Mouse (Mus musculus): Measurements from ENCODE around the gene Gm20662. TPM values are rescaled to one million over a fixed set of nuclear protein-coding genes. Genes with fewer than 3 reads are reported as not detected.
A peak's percentile ranks its signal among the peaks of the same experiment; 100 is the strongest.

Gm20662 gene
- polyA plus RNA-seq, 1 experiment from 2014 or later = 0.18 TPM

GRCm38 (mm10) chr9:107981684-107982605, 14.2 kb upstream of the Gm20662 start:
- Histone ChIP-seq H3K4me1 (replicated peaks; ENCODE audit: control insufficient read depth, insufficient read depth) (peaks cover 9% of the 10 kb centered on the region), H3K4me2 (replicated peaks; ENCODE audit: low read depth) (peak overlapping the region; percentile 80), H3K36me3 (ENCODE audit: control insufficient read depth, insufficient read depth, low read length) (peaks cover 4% of the 10 kb centered on the region; the same call in 1 of the 2 replicates), H3K27ac (replicated peaks) (peak overlapping the region; percentile 97), H3K9ac (ENCODE audit: low read length) (peak overlapping the region; percentile 48), H3K9me3 (ENCODE audit: control insufficient read depth, low read length) (no peaks in the 10 kb centered on the region), H3K4me3 (ENCODE audit: low read depth, low read length) (peak overlapping the region; percentile 29), H3K27me3 (ENCODE audit: control insufficient read depth, insufficient read depth, low read length) (no peaks in the 10 kb centered on the region)
- 30% methylated on average over 7 of the region's 7 CpGs for WGBS
- DNase-seq (ENCODE audit: low spot score) = peak; percentile 31
- ATAC-seq (ENCODE audit: low FRiP score, low TSS enrichment) = no peak
- TF ChIP-seq CTCF (IDR thresholded peaks at IDR 0.05; ENCODE audit: low read depth) (no peak), EP300 (optimal IDR thresholded peaks at IDR 0.05) (no peak)

GRCm38 (mm10) chr9:107982681-107983346, 13.3 kb upstream of the Gm20662 start, which contains the start of gene Gm20661:
TSS of gene Gm20661 (plus strand) at chr9:107983058.
- peaks cover 4% of the 10 kb centered on the region; the same call in 1 of the 2 replicates for H3K36me3 ChIP-seq (ENCODE audit: control insufficient read depth, insufficient read depth, low read length)
- peak within 1 kb of the TSS; percentile 64 for H3K4me3 ChIP-seq (ENCODE audit: low read depth, low read length)
- no peaks in the 10 kb centered on the region for H3K27me3 ChIP-seq (ENCODE audit: control insufficient read depth, insufficient read depth, low read length)
- peak within 1 kb of the TSS; percentile 80 for H3K4me2 ChIP-seq (replicated peaks; ENCODE audit: low read depth)
- ATAC-seq (ENCODE audit: low FRiP score, low TSS enrichment) (peak; percentile 73; the same call in 1 of the 2 replicates), DNase-seq (ENCODE audit: low spot score) (peak; percentile 72)
- 22% methylated on average over 14 of the region's 14 CpGs for WGBS
- TF ChIP-seq EP300 (optimal IDR thresholded peaks at IDR 0.05) (no peak), CTCF (IDR thresholded peaks at IDR 0.05; ENCODE audit: low read depth) (no peak)
- H3K27ac ChIP-seq (replicated peaks) = peak within 1 kb of the TSS; percentile 97
- H3K9ac ChIP-seq (ENCODE audit: low read length) = peak within 1 kb of the TSS; percentile 74
- H3K9me3 ChIP-seq (ENCODE audit: control insufficient read depth, low read length) = no peaks in the 10 kb centered on the region
- H3K4me1 ChIP-seq (replicated peaks; ENCODE audit: control insufficient read depth, insufficient read depth) = peaks cover 9% of the 10 kb centered on the region

GRCm38 (mm10) chr9:107983421-107983890, 12.7 kb upstream of the Gm20662 start:
- TF ChIP-seq EP300 (optimal IDR thresholded peaks at IDR 0.05) (no peak), CTCF (IDR thresholded peaks at IDR 0.05; ENCODE audit: low read depth) (no peak)
- H3K27ac ChIP-seq (replicated peaks) = peak overlapping the region; percentile 97
- DNase-seq (ENCODE audit: low spot score) (peak; percentile 62), ATAC-seq (ENCODE audit: low FRiP score, low TSS enrichment) (peak; percentile 45; the same call in 1 of the 2 replicates)
- peaks cover 9% of the 10 kb centered on the region for H3K4me1 ChIP-seq (replicated peaks; ENCODE audit: control insufficient read depth, insufficient read depth)
- 26% methylated on average over 4 of the region's 4 CpGs for WGBS
- peaks cover 4% of the 10 kb centered on the region; the same call in 1 of the 2 replicates for H3K36me3 ChIP-seq (ENCODE audit: control insufficient read depth, insufficient read depth, low read length)
- H3K9me3 ChIP-seq (ENCODE audit: control insufficient read depth, low read length) = no peaks in the 10 kb centered on the region
- H3K27me3 ChIP-seq (ENCODE audit: control insufficient read depth, insufficient read depth, low read length) = no peaks in the 10 kb centered on the region
- peak overlapping the region; percentile 80 for H3K4me2 ChIP-seq (replicated peaks; ENCODE audit: low read depth)
- peak overlapping the region; percentile 64 for H3K4me3 ChIP-seq (ENCODE audit: low read depth, low read length)
- peak overlapping the region; percentile 74 for H3K9ac ChIP-seq (ENCODE audit: low read length)

- peaks cover 9% of the 10 kb centered on the region for H3K4me1 ChIP-seq (replicated peaks; ENCODE audit: control insufficient read depth, insufficient read depth)
- 40% methylated on average over 19 of the region's 19 CpGs for WGBS
Measured at GRCm38 (mm10) chr9:107984052-107984753, 11.9 kb upstream of the Gm20662 start.

DNA sequence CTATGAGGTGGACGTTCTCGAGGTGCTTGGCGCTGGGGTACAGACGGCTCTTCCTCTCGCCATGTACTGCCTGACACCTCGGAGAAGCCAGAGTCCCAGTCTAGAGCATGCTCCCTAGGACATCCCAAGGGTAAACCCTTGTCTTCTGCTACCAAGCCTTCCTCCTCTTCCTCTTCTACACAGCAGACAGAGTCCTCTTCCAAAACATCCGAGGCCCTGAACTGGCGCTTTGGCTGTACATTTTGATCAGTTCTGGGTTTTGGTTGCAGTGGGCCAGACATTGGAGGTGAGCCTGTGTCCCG, 11.4 kb upstream of the Gm20662 start:
- H3K4me3 ChIP-seq (ENCODE audit: low read depth, low read length) = peak overlapping the region; percentile 64
- no peaks in the 10 kb centered on the region for H3K27me3 ChIP-seq (ENCODE audit: control insufficient read depth, insufficient read depth, low read length)
- H3K27ac ChIP-seq (replicated peaks) = peak overlapping the region; percentile 97
- WGBS = 37% methylated on average over 9 of the region's 9 CpGs
- H3K9ac ChIP-seq (ENCODE audit: low read length) = peak overlapping the region; percentile 74
- no peak for DNase-seq (ENCODE audit: low spot score)
- TF ChIP-seq EP300 (optimal IDR thresholded peaks at IDR 0.05) (no peak), CTCF (IDR thresholded peaks at IDR 0.05; ENCODE audit: low read depth) (no peak)
- no peak for ATAC-seq (ENCODE audit: low FRiP score, low TSS enrichment)
- H3K4me1 ChIP-seq (replicated peaks; ENCODE audit: control insufficient read depth, insufficient read depth) = peaks cover 9% of the 10 kb centered on the region
- H3K36me3 ChIP-seq (ENCODE audit: control insufficient read depth, insufficient read depth, low read length) = no peaks in the 10 kb centered on the region; the same call in 1 of the 2 replicates
- H3K4me2 ChIP-seq (replicated peaks; ENCODE audit: low read depth) = peak overlapping the region; percentile 80
- H3K9me3 ChIP-seq (ENCODE audit: control insufficient read depth, low read length) = no peaks in the 10 kb centered on the region

More at GRCm38 (mm10) chr9:107984052-107984753, 11.9 kb upstream of the Gm20662 start:
- H3K36me3 ChIP-seq (ENCODE audit: control insufficient read depth, insufficient read depth, low read length) = peaks cover 3% of the 10 kb centered on the region; the same call in 1 of the 2 replicates
- peak overlapping the region; percentile 80 for H3K4me2 ChIP-seq (replicated peaks; ENCODE audit: low read depth)
- no peaks in the 10 kb centered on the region for H3K27me3 ChIP-seq (ENCODE audit: control insufficient read depth, insufficient read depth, low read length)
- H3K27ac ChIP-seq (replicated peaks) = peak overlapping the region; percentile 97
- no peaks in the 10 kb centered on the region for H3K9me3 ChIP-seq (ENCODE audit: control insufficient read depth, low read length)
- no peak for DNase-seq (ENCODE audit: low spot score)
- peak overlapping the region; percentile 64 for H3K4me3 ChIP-seq (ENCODE audit: low read depth, low read length)
- ATAC-seq (ENCODE audit: low FRiP score, low TSS enrichment) = no peak
- peak overlapping the region; percentile 74 for H3K9ac ChIP-seq (ENCODE audit: low read length)
- TF ChIP-seq EP300 (optimal IDR thresholded peaks at IDR 0.05) = no peak
- TF ChIP-seq CTCF (IDR thresholded peaks at IDR 0.05; ENCODE audit: low read depth) = no peak

All from stomach, postnatal 0 days (tissue).